Mouse (Mus musculus): Measurements from ENCODE around the gene Cacna1c.

Gene Cacna1c

GRCm38 (mm10) chr6:118848640-118849039, 347.6 kb downstream of the Cacna1c start:
- no peak for DNase-seq (ENCODE audit: low spot score)

- no peak for DNase-seq (ENCODE audit: low spot score)
These were observed 348.5 kb downstream of the Cacna1c start for GRCm38 (mm10) chr6:118847751-118848150.

GRCm38 (mm10) chr6:118845829-118846228, 350.4 kb downstream of the Cacna1c start:
- peak; percentile 61 for DNase-seq (ENCODE audit: low spot score)

- no peak for DNase-seq (ENCODE audit: low spot score)
These were observed 351.0 kb downstream of the Cacna1c start for GRCm38 (mm10) chr6:118845180-118845579.

- DNase-seq (ENCODE audit: low spot score) = no peak
These were observed 352.7 kb downstream of the Cacna1c start for GRCm38 (mm10) chr6:118843566-118843965.

GRCm38 (mm10) chr6:118841892-118842291, 354.3 kb downstream of the Cacna1c start:
- no peak for DNase-seq (ENCODE audit: low spot score)

- no peak for DNase-seq (ENCODE audit: low spot score)
These were observed 357.0 kb downstream of the Cacna1c start for GRCm38 (mm10) chr6:118838919-118839915.

GRCm38 (mm10) chr6:118836693-118837092, 359.5 kb downstream of the Cacna1c start:
- no peak for DNase-seq (ENCODE audit: low spot score)

- no peak for DNase-seq (ENCODE audit: low spot score)
These were observed 362.2 kb downstream of the Cacna1c start for GRCm38 (mm10) chr6:118834046-118834445.

GRCm38 (mm10) chr6:118833049-118833448, 363.2 kb downstream of the Cacna1c start:
- DNase-seq (ENCODE audit: low spot score) = no peak

- no peak for DNase-seq (ENCODE audit: low spot score)
These were observed 363.6 kb downstream of the Cacna1c start for GRCm38 (mm10) chr6:118832616-118833015.

GRCm38 (mm10) chr6:118830851-118831250, 365.4 kb downstream of the Cacna1c start:
- no peak for DNase-seq (ENCODE audit: low spot score)

GRCm38 (mm10) chr6:118828187-118828586, 368.0 kb downstream of the Cacna1c start:
- DNase-seq (ENCODE audit: low spot score) = no peak

- DNase-seq (ENCODE audit: low spot score) = peak; percentile 66
These were observed 368.7 kb downstream of the Cacna1c start for GRCm38 (mm10) chr6:118827560-118827959.

GRCm38 (mm10) chr6:118825400-118825871, 370.8 kb downstream of the Cacna1c start:
- DNase-seq (ENCODE audit: low spot score) = no peak

GRCm38 (mm10) chr6:118821536-118821935, 374.7 kb downstream of the Cacna1c start:
- DNase-seq (ENCODE audit: low spot score) = no peak

- DNase-seq (ENCODE audit: low spot score) = no peak
These were observed 376.6 kb downstream of the Cacna1c start for GRCm38 (mm10) chr6:118819657-118820056.

GRCm38 (mm10) chr6:118817928-118818503, 378.2 kb downstream of the Cacna1c start:
- DNase-seq (ENCODE audit: low spot score) = no peak

- DNase-seq (ENCODE audit: low spot score) = no peak
These were observed 380.0 kb downstream of the Cacna1c start for GRCm38 (mm10) chr6:118816253-118816652.

GRCm38 (mm10) chr6:118812556-118812955, 383.7 kb downstream of the Cacna1c start:
- no peak for DNase-seq (ENCODE audit: low spot score)

GRCm38 (mm10) chr6:118812007-118812406, 384.2 kb downstream of the Cacna1c start:
- DNase-seq (ENCODE audit: low spot score) = no peak

GRCm38 (mm10) chr6:118810834-118811233, 385.4 kb downstream of the Cacna1c start:
- no peak for DNase-seq (ENCODE audit: low spot score)

- no peak for DNase-seq (ENCODE audit: low spot score)
These were observed 391.1 kb downstream of the Cacna1c start for GRCm38 (mm10) chr6:118805139-118805538.

Data from retina, embryonic 14.5 days (tissue).